Mouse (Mus musculus) urinary bladder, adult 2 months (tissue): Measurements from ENCODE around the gene Olfr1176. TPM values are rescaled to one million over a fixed set of nuclear protein-coding genes. Genes with fewer than 3 reads are reported as not detected.

Experiments used
- DNase-seq: peaks from one replicate; pipeline ENCODE4 v3.0.0; 2022; ENCODE audit warnings: low spot score
- polyA plus RNA-seq: library from polyadenylated mRNA; depleted of rRNA; stranded (reverse); fragments of >200 nt; gene quantifications from 2 replicates; pipeline ENCODE4 v1.2.3, GENCODE M21; 2012; rRNA removed

Gene Olfr1176
- polyA plus RNA-seq = not detected in 2 replicates

GRCm38 (mm10) chr2:88336421-88336820, at the start of gene Olfr1176:
Gene Olfr1176, plus strand, starts transcription at chr2:88336721.
- DNase-seq = no peak

- DNase-seq = no peak
These were observed 21.5 kb upstream of the Olfr1176 start, which contains the start of gene Olfr1174-ps for GRCm38 (mm10) chr2:88315035-88315434. Gene Olfr1174-ps, minus strand, starts transcription at chr2:88315135.

GRCm38 (mm10) chr2:88327115-88327514, 9.4 kb upstream of the Olfr1176 start, which contains the start of gene Olfr1175-ps:
Gene Olfr1175-ps, minus strand, starts transcription at chr2:88327215.
- no peak for DNase-seq

GRCm38 (mm10) chr2:88346392-88346791, 9.9 kb downstream of the Olfr1176 start, which contains the start of gene Olfr1177-ps:
Gene Olfr1177-ps, minus strand, starts transcription at chr2:88346492.
- no peak for DNase-seq

- no peak for DNase-seq
These were observed 19.8 kb downstream of the Olfr1176 start for GRCm38 (mm10) chr2:88356304-88356703.

- DNase-seq = no peak
These were observed 50.2 kb downstream of the Olfr1176 start, which contains the start of gene Olfr1178 for GRCm38 (mm10) chr2:88386762-88387161. Gene Olfr1178, plus strand, starts transcription at chr2:88387062.

Other genes starting within 250 kb of the Olfr1176 start
- not detected in 2 replicates for gene Olfr1164, start 242.8 kb upstream of the Olfr1176 start, polyA plus RNA-seq
- gene Olfr1166, start 208.4 kb upstream of the Olfr1176 start, polyA plus RNA-seq = not detected in 2 replicates
- gene Olfr1167, start 181.5 kb upstream of the Olfr1176 start, polyA plus RNA-seq = not detected in 2 replicates
- not detected in 2 replicates for gene Olfr1168, start 154.8 kb upstream of the Olfr1176 start, polyA plus RNA-seq
- gene Olfr1170, start 108.4 kb upstream of the Olfr1176 start, polyA plus RNA-seq = not detected in 2 replicates
- not detected in 2 replicates for gene Olfr1173, start 56.8 kb upstream of the Olfr1176 start, polyA plus RNA-seq
- not detected in 2 replicates for gene Olfr1174-ps, start 21.6 kb upstream of the Olfr1176 start, polyA plus RNA-seq
- gene Olfr1175-ps, start 9.5 kb upstream of the Olfr1176 start, polyA plus RNA-seq = not detected in 2 replicates
- not detected in 2 replicates for gene Olfr1177-ps, start 9.8 kb downstream of the Olfr1176 start, polyA plus RNA-seq
- gene Olfr1178, start 50.3 kb downstream of the Olfr1176 start, polyA plus RNA-seq = not detected in 2 replicates
- gene Olfr1179, start 69.7 kb downstream of the Olfr1176 start, polyA plus RNA-seq = not detected in 2 replicates
- not detected in 2 replicates for gene Olfr1180, start 82.4 kb downstream of the Olfr1176 start, polyA plus RNA-seq
- gene Olfr1181, start 89.5 kb downstream of the Olfr1176 start, polyA plus RNA-seq = not detected in 2 replicates
- not detected in 2 replicates for gene Gm13757, start 112.4 kb downstream of the Olfr1176 start, polyA plus RNA-seq
- gene Olfr1183, start 118.1 kb downstream of the Olfr1176 start, polyA plus RNA-seq = not detected in 2 replicates
- gene Olfr1184, start 146.9 kb downstream of the Olfr1176 start, polyA plus RNA-seq = not detected in 2 replicates
- not detected in 2 replicates for gene Olfr1185-ps1, start 156.6 kb downstream of the Olfr1176 start, polyA plus RNA-seq
- gene Olfr1186, start 181.8 kb downstream of the Olfr1176 start, polyA plus RNA-seq = not detected in 2 replicates
- gene Olfr1188, start 220.2 kb downstream of the Olfr1176 start, polyA plus RNA-seq = not detected in 2 replicates
- gene Olfr1189, start 249.7 kb downstream of the Olfr1176 start, polyA plus RNA-seq = not detected in 2 replicates